Mouse (Mus musculus): Measurements from ENCODE around the gene Prmt9.
A peak's percentile ranks its signal among the peaks of the same experiment; 100 is the strongest.

Gene Prmt9

GRCm38 (mm10) chr8:77549121-77549706 lies at the start of gene Prmt9:
Gene Prmt9 (plus strand): TSS chr8:77549397.
- peak; percentile 88 to 89 for DNase-seq

DNA sequence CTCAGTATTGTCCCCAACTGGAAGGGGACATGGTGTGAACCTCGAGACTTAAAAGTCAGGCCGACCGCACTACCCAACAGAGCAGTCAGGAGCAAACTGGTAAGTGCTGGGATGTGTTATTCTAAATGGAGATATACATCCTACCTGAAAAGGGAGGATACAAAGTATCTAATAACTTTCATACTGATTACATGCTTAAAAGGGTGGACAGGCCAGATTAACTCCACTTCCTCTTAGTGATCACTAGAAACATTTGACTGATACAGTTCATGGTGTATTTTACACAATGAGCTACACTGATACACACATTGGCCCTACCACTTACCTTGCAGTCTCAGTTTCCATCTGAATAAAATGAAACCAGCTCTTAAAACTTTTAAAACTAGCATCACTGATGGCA lies 48.9 kb upstream of the Prmt9 start:
- DNase-seq = no peak

GRCm38 (mm10) chr8:77501131-77501530 lies 48.1 kb upstream of the Prmt9 start:
- no peak for DNase-seq

- DNase-seq = no peak
Measured at GRCm38 (mm10) chr8:77502547-77502946, 46.6 kb upstream of the Prmt9 start.

DNA sequence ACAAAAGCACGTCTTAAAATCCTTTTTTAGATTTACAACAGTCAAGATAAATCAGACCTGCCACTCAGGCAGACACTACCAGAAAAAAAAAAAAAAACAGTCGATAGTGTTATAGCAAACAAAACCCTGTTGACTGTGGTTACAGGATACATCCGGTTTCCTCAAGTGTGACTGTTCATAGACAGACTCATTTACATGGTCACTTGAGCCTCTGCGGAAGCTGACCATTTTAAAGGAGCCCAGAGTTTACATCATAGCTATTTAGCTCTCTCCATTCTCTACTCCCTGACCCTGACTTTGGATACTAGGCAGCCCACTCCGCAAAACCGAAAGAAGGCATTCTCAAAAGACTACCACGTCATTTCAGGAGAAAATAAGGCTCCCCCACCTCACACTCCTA lies 42.7 kb upstream of the Prmt9 start:
- DNase-seq = no peak

GRCm38 (mm10) chr8:77507510-77508035 lies 41.6 kb upstream of the Prmt9 start:
- no peak for DNase-seq

DNA sequence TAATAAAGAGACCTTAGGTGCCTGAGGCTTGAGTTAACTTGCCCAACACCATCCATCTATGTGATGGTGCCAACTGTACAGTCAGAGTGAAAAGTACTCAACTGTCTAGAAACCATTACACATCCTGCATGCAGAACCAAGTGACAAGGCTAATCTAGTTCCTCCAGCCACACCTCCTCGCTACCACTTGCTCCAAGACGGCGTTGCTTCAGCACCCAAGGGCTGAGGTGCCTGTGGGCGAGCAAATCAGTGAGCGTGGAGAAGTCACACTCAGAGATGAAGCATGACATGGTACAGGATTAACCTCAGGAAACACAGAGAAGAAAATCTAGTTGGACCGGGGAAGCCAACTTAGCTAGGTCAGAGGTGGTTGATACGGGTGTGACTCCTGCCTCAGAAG lies 40.2 kb upstream of the Prmt9 start:
- DNase-seq = no peak

- DNase-seq = no peak
Measured at GRCm38 (mm10) chr8:77510426-77510825, 38.8 kb upstream of the Prmt9 start.

GRCm38 (mm10) chr8:77511750-77512493 lies 37.3 kb upstream of the Prmt9 start:
- no peak for DNase-seq

DNA sequence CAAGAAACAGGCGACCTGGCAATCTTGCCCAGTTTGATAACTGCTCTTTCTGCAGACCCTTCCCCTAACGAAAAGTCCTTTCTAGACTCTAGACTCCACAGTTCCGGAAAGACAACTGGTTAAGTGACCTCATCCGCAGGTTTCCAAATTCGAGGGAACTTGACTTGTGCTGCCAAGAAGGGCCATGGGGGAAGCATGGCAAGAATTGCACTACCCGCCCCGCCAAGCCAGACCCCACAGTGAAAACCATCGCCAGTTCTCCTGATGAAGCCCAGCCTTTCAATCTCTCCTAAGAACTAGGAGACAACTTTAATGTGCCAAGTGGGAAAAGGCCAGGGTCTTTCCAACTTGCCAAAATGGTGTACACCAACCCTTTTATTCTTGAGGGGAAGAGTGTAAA lies 34.0 kb upstream of the Prmt9 start:
- DNase-seq = peak in 1 of 2 experiments; percentile 11

GRCm38 (mm10) chr8:77515786-77516185 lies 33.4 kb upstream of the Prmt9 start:
- DNase-seq = peak; percentile 47 to 57

DNA sequence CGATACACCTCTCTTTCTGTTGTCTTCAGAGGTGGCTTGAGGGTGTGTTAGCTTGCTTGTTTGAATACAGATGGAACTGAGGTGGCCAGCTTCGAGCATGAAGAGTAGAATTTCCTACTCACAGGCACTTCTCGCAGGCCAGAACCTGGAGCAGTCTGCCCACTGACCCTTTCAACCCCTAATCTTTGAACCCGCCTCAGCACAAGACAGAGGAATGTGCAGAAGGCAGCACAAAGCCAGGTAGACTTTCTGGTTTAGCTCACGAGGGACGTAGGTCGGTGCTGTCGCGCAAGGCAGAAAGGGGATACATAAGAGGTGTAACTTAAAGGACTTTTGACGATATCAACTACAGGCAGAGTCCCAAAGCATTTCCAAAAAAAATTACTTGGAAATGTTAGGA lies 32.4 kb upstream of the Prmt9 start:
- peak in 1 of 2 experiments; percentile 34 for DNase-seq

GRCm38 (mm10) chr8:77517301-77518200 lies 31.6 kb upstream of the Prmt9 start, which contains the start of gene Arhgap10:
Gene Arhgap10 (minus strand): TSS chr8:77517953.
- DNase-seq = peak; percentile 74 to 77

- DNase-seq = no peak
Measured at GRCm38 (mm10) chr8:77518201-77519115, 30.7 kb upstream of the Prmt9 start.

- no peak for DNase-seq
Measured at GRCm38 (mm10) chr8:77520601-77521000, 28.6 kb upstream of the Prmt9 start.

- DNase-seq = no peak
Measured at GRCm38 (mm10) chr8:77521028-77521785, 28.0 kb upstream of the Prmt9 start.

DNA sequence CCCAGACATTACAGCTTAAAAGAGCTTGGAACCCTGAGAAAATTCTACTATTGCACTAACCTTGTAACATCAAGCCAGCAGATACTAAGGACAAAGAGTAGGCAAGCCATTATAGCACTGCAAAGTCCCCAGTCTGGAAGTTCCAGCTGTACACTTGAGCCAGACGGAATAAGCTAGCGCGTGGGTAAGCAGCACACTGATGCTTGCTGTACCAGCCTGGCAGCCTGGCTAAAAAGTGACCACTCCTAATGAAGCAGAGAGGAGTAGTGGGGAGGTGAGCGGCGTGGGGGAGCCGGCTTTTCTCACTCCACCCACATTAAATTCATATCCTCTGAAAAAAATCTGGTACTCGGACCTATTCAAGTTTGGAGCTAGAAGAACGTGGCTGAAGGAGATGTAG lies 26.2 kb upstream of the Prmt9 start:
- DNase-seq = no peak

- DNase-seq = no peak
Measured at GRCm38 (mm10) chr8:77524018-77524615, 25.1 kb upstream of the Prmt9 start.

DNA sequence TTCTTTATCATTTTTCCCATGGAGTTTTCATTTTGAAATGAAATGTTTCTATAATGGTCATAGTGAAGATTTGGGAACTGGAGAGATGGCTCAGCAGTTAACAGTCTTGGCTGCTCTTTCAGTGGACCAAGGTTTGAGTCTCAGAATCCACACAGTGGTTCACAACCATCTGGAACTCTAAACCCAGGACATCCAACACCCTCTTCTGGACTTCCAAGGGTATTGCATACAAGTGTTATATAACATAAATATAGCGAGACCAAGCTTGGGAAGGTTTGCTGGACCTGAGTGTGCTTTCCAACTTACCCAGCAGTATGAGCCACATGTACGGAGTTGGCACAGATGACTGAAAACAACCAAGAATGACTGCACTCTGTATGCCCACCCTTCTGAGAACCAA lies 24.3 kb upstream of the Prmt9 start:
- DNase-seq = no peak

DNA sequence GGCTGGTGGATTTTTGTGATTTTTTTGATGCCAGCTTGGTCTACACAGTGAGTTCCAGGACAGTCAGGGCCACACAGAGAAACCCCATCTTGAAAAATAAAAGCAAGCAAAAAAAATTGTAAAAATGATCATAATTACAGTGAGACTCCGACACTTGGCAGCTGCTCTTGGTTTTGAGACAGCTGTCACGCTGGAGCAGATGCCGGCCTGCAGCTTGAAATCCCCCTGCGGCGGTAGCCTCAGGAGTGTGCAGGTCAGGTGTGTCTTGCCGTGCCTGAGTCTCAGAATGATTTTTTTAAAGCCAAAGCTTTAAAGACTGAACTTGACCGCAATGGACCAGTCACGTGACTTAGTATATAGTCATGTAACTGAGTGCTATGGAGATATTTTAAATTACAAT lies 23.1 kb upstream of the Prmt9 start:
- DNase-seq = no peak

Data from cerebellum, postnatal 36 days (tissue).